Mouse (Mus musculus) urinary bladder, postnatal 14 days (tissue): ENCODE data around the gene Cdc42bpa.
A peak's percentile ranks its signal among the peaks of the same experiment; 100 is the strongest.

Source experiments
- DNase-seq: peaks from one replicate; pipeline ENCODE4 v3.0.0; 2021; ENCODE audit warnings: low spot score

Gene Cdc42bpa

GRCm38 (mm10) chr1:180031705-180032548 is 71.7 kb downstream of the Cdc42bpa start:
- no peak for DNase-seq

DNA sequence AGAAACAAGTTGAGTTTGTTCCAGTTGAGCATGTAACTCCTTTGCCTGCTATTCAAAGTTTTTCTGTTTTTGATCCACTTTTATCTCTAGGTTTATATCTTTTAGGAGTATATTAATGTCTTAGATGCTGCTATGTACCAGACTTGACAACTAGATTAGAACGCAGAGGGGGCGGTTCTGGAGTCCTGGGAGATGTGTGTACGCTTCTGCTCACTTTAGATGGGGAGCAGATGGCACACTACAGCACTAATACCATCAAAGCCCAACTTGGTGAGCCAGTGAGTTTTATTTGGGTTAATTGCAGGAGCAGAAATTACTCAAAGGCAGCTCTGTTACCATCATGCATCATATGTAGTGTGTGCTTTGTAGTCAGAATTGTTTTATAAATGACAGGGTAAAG is 77.2 kb downstream of the Cdc42bpa start:
- DNase-seq, result no peak

GRCm38 (mm10) chr1:180044160-180044559 is 83.9 kb downstream of the Cdc42bpa start:
- no peak for DNase-seq

DNA sequence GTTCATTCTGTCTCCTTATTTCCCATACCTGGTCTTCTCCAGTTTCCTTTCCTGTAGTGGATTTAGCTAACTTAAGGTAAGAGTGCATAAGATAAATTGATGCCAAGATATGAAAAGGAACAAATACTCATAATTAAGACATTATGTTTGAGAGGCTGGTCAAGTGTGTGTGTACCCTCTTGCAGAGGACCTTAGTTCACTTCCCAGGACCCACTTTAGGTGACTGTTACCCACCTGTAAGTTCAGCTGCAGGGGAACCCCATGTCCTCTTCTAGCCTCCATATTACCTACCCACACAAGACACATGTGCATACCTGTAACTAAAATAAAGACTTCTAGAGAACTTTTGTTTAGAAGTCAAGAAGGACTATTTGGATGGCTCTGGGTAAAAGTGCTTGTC is 84.9 kb downstream of the Cdc42bpa start:
- no peak for DNase-seq

GRCm38 (mm10) chr1:180089176-180089575 is 128.9 kb downstream of the Cdc42bpa start:
- DNase-seq, result no peak

DNA sequence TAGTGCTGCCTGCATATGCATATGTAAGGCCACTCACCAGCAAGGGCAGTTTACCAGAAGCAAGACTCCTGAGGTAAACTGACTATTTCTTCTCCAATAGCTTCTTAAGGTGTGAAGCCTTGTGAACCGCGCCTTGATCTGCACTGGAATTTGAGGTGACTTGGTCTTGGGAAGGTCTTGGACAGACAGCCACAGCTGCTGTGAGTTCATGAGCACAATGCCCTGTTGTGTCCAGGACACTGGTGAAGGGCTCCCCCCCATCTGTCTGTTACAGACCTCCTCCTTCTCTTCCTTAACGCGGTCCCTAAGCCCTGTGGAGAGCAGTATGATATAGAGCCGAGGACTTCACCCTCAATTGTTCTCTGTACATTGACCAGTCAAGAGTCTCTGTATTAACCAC is 138.2 kb downstream of the Cdc42bpa start:
- DNase-seq, result no peak

DNA sequence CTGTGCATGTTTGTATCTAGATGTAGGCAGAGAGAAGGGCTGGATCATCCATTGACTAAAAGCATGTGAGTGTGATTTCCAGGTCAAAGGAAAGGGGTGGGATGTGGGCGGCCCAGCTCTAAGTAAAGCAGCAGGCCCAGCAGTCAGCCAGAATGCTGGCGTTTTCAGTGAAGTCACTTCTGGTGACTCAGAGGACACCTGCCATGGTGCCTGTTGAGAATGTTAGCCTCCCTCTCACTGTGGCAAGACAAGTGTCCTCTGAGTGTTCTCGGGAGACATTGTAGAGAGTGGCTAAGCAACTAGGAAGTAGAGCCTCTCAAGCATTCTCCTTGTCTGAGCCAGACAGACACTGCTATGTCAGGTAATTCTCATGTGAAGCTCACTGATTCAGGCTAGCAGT is 144.3 kb downstream of the Cdc42bpa start:
- DNase-seq, result no peak

DNA sequence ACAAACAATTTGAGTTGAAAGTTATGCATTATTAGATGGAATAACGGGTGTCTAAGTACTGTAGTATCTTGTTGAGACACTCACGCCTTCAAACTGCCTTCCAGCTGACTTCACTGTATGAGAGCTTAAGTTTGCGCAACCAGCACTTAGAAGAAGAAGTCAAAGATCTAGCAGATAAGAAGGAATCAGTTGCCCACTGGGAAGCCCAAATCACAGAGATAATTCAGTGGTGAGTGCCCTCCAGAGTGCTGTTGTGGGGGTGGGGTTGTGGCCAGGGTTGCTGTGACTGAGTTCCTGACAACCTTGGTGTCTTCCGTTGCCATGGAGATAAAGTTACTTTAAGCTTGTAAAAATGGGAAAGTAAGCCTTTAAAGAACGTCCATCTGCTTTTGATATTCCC is 148.8 kb downstream of the Cdc42bpa start:
- no peak for DNase-seq

DNA sequence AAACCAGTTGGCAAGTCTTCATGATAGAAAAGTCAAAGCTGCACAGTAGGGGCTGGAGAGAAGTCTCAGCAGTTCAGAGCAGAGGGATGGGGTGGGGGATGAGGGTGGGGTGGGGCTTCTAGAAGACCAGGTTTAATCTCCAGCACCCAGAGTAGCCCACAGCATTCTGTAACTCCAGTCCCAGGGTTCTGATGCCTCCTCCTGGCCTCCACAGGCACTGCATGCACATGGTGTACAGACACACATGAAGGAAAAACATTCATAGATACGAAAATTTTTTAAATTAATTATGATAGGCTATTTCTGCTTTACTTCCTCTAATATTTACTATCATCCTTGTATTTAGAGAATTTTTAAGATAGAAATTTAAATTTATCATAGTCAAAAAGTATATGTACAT is 156.3 kb downstream of the Cdc42bpa start:
- peak; percentile 8 for DNase-seq

- no peak for DNase-seq
Observed at GRCm38 (mm10) chr1:180118233-180118632, 158.0 kb downstream of the Cdc42bpa start.

DNA sequence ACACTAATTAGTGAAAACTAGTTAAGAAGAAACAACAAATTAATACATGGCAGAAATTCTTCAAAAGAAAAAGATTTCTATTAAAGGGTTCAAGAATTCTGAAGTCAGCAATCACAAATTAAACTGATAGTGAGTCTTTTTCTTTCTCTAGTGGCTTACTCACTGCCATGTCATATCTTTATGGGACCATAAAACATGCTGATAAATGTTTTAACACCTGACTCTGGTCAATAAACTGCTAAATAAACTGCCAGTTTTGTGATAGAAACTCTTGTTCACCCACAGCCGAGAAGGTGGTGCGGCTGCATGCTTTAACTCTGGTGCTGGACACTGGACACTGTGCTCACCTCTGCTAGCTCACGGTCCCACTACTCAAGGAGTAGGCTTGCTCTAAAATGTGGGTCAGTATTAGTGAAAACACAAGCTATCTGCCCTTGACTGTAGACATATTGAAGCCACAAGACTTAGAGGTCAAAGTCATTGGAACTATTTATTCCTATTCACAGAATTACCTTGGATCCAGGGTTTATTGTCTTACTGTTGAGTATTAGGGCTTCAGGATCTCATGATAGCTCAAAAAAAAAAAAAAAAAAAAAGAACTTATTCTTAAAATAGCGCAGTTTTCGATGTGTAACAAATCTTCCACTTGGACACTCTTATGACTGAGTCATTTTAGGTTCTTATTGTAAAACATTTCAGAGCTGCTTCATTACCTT is 168.0 kb downstream of the Cdc42bpa start:
- DNase-seq, result no peak

- no peak for DNase-seq
Observed at GRCm38 (mm10) chr1:180131402-180131801, 171.1 kb downstream of the Cdc42bpa start.

DNA sequence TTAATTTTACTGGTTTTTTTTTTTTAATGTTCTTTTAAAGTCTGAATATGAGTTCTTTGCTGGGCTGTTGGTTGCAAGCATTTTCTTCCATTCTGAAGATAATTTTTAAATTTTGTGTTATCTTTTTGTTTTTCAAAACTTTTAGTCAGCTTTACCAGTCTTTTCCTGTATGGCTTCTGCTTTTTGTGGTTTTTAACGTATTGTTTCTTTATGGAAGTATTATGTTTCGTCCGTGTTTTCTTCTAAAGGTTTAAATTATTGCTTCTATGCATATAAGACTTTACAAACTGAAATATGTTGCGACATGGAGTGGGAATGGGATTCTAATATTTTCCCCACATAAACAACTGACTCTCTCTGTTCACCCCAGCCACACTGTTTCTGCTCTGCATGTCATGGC is 171.9 kb downstream of the Cdc42bpa start:
- no peak for DNase-seq

DNA sequence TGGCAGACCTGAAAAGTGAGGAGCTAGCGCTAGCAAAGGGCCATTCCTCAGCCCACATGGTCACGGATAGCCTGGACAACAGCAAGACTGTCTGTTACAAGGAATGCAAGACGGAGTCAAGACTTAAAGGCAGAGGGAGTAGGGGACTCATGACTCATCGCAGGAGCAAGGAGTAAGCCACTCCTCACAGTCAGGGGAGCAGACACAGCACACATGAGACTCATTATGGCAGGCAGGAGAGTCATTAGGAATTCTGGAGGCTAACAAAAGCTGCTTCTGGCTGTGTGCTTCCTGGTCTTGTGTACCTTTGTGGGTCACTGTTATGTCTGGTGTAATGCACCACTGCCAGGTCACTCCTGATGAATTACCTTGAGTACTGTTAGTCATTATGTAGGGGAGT is 178.9 kb downstream of the Cdc42bpa start:
- no peak for DNase-seq

GRCm38 (mm10) chr1:180140970-180141369 is 180.7 kb downstream of the Cdc42bpa start:
- no peak for DNase-seq

DNA sequence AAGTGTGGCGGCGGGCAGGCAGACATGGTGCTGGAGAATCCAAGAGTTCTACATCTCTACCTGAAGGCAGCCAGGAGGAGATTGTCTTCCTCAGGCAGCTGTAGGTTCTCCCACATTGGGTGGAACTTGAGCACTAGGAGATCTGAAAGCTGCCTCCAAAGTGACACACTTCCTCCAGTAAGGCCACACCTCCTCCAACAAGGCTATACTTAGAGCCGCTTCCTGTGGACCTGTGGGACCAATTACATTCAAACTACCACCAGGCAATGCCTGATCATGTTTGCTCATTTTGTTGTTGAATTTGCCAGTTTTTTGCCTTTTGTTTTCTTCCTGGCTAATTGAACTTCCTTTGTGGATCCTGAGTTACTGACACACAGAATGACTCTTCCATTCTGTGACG is 187.8 kb downstream of the Cdc42bpa start:
- DNase-seq, result no peak

GRCm38 (mm10) chr1:180148563-180148962 is 188.3 kb downstream of the Cdc42bpa start:
- no peak for DNase-seq

DNA sequence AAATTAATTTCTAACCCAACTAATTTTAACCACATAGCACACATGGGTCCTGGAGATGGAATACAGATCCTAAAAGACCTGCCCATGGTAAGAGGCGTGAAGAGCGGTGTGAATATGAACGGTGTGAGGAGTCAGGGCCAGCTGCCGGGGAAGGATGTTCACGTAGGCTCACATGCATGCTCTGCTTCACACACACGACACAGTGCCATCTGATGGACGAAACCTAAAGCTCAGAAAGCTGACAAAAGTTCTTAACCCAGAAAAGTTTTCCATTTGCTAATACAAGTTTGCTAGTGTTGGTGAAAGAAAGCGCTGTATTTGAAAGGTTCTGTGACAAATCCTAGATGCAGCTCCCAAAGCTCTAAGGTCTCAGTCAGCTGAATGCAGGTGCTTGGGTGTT is 190.9 kb downstream of the Cdc42bpa start:
- no peak for DNase-seq

- DNase-seq, result peak; percentile 32
Observed at GRCm38 (mm10) chr1:180158648-180159047, 198.4 kb downstream of the Cdc42bpa start.

- DNase-seq, result no peak
Observed at GRCm38 (mm10) chr1:180160545-180160944, 200.3 kb downstream of the Cdc42bpa start.

DNA sequence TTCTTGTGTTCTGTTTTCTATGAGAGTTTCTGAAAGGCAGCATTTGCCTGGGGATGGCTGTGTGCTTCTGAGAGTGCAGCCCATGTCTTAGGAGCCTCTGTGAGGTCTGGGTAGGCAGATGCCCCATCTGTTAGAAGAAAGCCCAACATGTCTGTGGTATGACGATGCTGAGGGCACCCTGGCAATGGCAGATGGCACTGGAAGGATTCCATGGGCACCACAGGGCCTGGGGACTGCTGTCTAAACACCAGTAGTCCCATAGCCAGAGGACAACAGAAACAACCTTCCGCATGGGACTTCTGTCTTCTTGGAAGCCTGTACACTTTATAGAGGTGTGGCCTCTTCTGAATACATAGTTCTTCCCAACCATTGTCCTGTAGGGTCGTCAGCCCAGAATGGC is 200.9 kb downstream of the Cdc42bpa start:
- no peak for DNase-seq

- DNase-seq, result no peak
Observed at GRCm38 (mm10) chr1:180161566-180162355, 201.5 kb downstream of the Cdc42bpa start.

GRCm38 (mm10) chr1:180162986-180163385 is 202.7 kb downstream of the Cdc42bpa start:
- DNase-seq, result no peak
